Mouse (Mus musculus) hindbrain, embryonic 15.5 days (tissue): ENCODE data around the gene Coro2a. TPM values are rescaled to one million over a fixed set of nuclear protein-coding genes. Genes with fewer than 3 reads are reported as not detected.
A peak's percentile ranks its signal among the peaks of the same experiment; 100 is the strongest.
"Not testable (repeated sequence)": the region's sequence is repeated elsewhere in the genome, so short reads cannot be mapped to it uniquely, and the experiment has no call there.

Experiments
- ATAC-seq: fragments of 200-750 bp; cut with Nextera tagmentation; 2 replicates; pipeline ENCODE4 v1.8.0; 2017; ENCODE audit warnings: low read depth, moderate number of reproducible peaks, moderate TSS enrichment; ENCODE audit not compliant: low FRiP score
- H3K27ac ChIP-seq: fragments of 300-500 bp; sonication (generic); replicated peaks from 2 replicates; pipeline ENCODE4 v1.5.1; 2015; ENCODE audit warnings: mild to moderate bottlenecking, inconsistent platforms
- H3K27me3 ChIP-seq: fragments of 300-500 bp; sonication (generic); 2 replicates; pipeline ENCODE4 v1.6.1; 2015; ENCODE audit warnings: control low read depth, inconsistent platforms
- H3K36me3 ChIP-seq: fragments of 300-500 bp; sonication (generic); 2 replicates; pipeline ENCODE4 v1.6.1; 2015; ENCODE audit warnings: control low read depth, inconsistent platforms
- H3K4me1 ChIP-seq: fragments of 300-500 bp; sonication (generic); replicated peaks from 2 replicates; pipeline ENCODE4 v1.6.1; 2015; ENCODE audit warnings: control low read depth, inconsistent platforms
- H3K4me2 ChIP-seq: fragments of 300-500 bp; sonication (generic); 2 replicates; pipeline ENCODE4 v1.6.1; 2015; ENCODE audit warnings: moderate library complexity, mild to moderate bottlenecking, inconsistent platforms
- H3K4me3 ChIP-seq: fragments of 300-500 bp; sonication (generic); 2 replicates; pipeline ENCODE4 v1.5.1; 2015; ENCODE audit warnings: mild to moderate bottlenecking, inconsistent platforms
- H3K9ac ChIP-seq: fragments of 300-500 bp; sonication (generic); 2 replicates; pipeline ENCODE4 v1.6.1; 2015; ENCODE audit warnings: inconsistent platforms
- H3K9me3 ChIP-seq: fragments of 300-500 bp; sonication (generic); 2 replicates; pipeline ENCODE4 v1.6.1; 2016; ENCODE audit warnings: control low read depth, inconsistent platforms
- WGBS: fragments of 180-500 bp; shearing (Covaris S2); methylation state at CpG from one replicate; pipeline ENCODE4 v1.1.7; 2015; 5-methylcytosine and 5-hydroxymethylcytosine counted together
- polyA plus RNA-seq: library from polyadenylated mRNA; unstranded; fragments of >200 nt; fragmentation: Nextera tagmentation; extraction: Ambion mirVana; gene quantifications from 2 replicates; pipeline ENCODE4 v1.2.1, GENCODE M21; 2015

Gene Coro2a
- polyA plus RNA-seq, 1 experiment from 2014 or later, result 10.5 TPM

DNA sequence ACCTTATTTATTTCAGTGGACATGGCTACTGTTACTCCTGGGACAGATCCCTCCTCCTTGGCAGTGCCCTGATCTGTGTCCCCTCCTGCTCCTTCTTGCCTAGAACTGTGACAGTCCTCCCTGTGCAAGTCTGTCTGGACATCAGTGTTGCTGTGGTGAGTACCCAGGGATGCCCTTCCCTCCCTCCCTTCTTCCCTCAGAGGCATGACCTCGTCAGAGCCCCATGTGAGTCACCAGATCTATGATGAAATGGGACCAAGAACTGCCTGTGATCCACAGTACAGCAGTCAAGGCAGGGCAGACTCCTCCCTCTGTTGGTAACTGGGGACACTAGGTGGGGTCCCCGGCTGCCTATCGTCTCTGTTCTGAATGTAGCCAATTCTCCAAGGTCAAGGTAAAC is 5.6 kb upstream of the Coro2a start:
- 0 out of 2 replicates have a peak, but pooled peaks cover 5% of the 10 kb centered on the region for H3K4me1 ChIP-seq
- H3K27me3 ChIP-seq, result no peaks in the 10 kb centered on the region
- no peak overlapping the region for H3K27ac ChIP-seq
- WGBS, result 83% methylated on average over 3 of the region's 3 CpGs
- H3K9me3 ChIP-seq, result no peaks in the 10 kb centered on the region
- H3K9ac ChIP-seq, result no peak overlapping the region
- H3K36me3 ChIP-seq, result no peaks in the 10 kb centered on the region
- ATAC-seq, result no peak
- no peak overlapping the region for H3K4me3 ChIP-seq
- no peak overlapping the region for H3K4me2 ChIP-seq

- Histone ChIP-seq H3K4me2 (no peak overlapping the region), H3K4me3 (no peak overlapping the region), H3K36me3 (no peaks in the 10 kb centered on the region), H3K4me1 (peaks cover 9% of the 10 kb centered on the region), H3K27ac (no peak overlapping the region), H3K9ac (no peak overlapping the region), H3K9me3 (no peaks in the 10 kb centered on the region), H3K27me3 (no peaks in the 10 kb centered on the region)
- ATAC-seq, result no peak
- WGBS, result 70% methylated on average over 11 of the region's 11 CpGs
Observed at GRCm38 (mm10) chr4:46605451-46605850, 3.4 kb upstream of the Coro2a start.

DNA sequence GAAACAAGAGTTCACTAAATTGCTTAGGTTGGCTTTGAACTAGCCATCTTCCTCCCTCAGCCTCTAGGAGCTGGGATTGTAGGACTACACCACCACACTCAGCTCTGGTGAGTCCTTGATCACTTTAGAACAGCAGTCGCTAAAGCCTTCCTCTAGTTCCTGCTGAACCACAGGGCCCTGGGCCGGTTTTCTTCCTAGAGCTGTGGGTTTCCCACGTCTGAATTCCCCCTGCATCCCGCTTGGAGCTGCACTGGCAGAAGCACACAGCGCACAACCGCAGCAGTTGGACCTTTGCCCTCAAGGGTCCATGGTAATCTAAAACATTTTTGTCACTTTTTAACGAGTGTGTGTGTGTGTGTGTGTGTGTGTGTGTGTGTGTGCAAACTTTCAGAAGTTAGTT is 702 bp upstream of the Coro2a start:
- Histone ChIP-seq H3K27me3 (0 out of 2 replicates have a peak, but pooled peaks cover 6% of the 10 kb centered on the region), H3K4me1 (peaks cover 13% of the 10 kb centered on the region), H3K9me3 (no peaks in the 10 kb centered on the region), H3K4me3 (no peak overlapping the region), H3K9ac (no peak overlapping the region), H3K27ac (no peak overlapping the region), H3K36me3 (no peaks in the 10 kb centered on the region), H3K4me2 (no peak overlapping the region)
- ATAC-seq, result no peak
- WGBS, result 61% methylated on average over 7 of the region's 7 CpGs

- peak overlapping the region; percentile 60 for H3K27ac ChIP-seq
- ATAC-seq, result peak; percentile 55
Observed at GRCm38 (mm10) chr4:46601258-46601843, 651 bp downstream of the Coro2a start.

DNA sequence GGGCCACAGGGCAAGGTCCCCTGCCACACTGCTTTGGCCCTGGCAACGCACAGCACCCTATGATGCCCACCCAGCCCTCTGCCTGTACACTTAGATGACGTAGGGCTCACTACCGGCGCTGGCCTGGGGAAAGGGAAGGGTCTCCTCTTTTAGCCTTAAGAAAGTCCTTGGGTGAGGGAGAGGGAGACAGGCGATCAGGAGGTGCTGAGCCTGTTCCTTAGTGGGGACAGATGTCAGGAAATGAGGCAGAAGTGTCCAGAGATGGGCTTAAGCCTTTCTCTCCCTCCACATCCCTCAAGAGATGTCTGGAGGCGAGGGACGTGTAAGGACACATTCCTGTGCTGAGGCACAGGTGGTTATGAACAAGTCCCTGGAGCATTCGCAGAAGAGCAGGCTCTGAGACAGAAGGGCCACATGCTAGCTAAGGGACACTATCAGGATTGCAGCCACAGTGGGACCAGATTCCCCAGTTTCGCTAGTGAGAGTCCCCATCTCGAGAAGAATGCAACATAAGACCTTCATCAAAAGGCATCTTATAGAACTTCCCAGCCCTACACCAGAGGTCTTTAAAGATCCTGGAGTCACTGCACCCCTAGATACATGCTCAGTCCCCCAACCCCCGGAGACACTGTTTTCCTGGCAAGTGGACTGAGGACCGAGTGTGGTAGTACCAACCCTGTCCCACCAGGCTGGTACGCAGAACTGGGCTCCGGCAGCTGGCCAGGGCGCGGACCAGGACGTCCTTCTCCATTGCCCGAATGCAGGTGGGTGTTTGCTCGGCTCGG is 1.3 kb downstream of the Coro2a start:
- 35% methylated on average over 20 of the region's 20 CpGs for WGBS
- Histone ChIP-seq H3K27ac (no peak overlapping the region), H3K9me3 (no peaks in the 10 kb centered on the region), H3K4me3 (peak overlapping the region; percentile 73), H3K27me3 (0 out of 2 replicates have a peak, but pooled peaks cover 6% of the 10 kb centered on the region), H3K9ac (peak overlapping the region; percentile 73), H3K4me1 (peaks cover 16% of the 10 kb centered on the region), H3K4me2 (peak overlapping the region; percentile 81), H3K36me3 (no peaks in the 10 kb centered on the region)
- peak; percentile 0; the same call in 1 of the 2 replicates for ATAC-seq

More at GRCm38 (mm10) chr4:46601258-46601843, 651 bp downstream of the Coro2a start:
- Histone ChIP-seq H3K4me2 (peak overlapping the region; percentile 81), H3K27me3 (0 out of 2 replicates have a peak, but pooled peaks cover 6% of the 10 kb centered on the region), H3K4me1 (peaks cover 13% of the 10 kb centered on the region), H3K4me3 (peak overlapping the region; percentile 73), H3K36me3 (no peaks in the 10 kb centered on the region), H3K9ac (peak overlapping the region; percentile 73), H3K9me3 (no peaks in the 10 kb centered on the region)
- WGBS, result under 1% methylated on average over 50 of the region's 52 CpGs

- 85% methylated on average over 12 of the region's 12 CpGs for WGBS
Observed at GRCm38 (mm10) chr4:46599609-46600008, 2.4 kb downstream of the Coro2a start.

DNA sequence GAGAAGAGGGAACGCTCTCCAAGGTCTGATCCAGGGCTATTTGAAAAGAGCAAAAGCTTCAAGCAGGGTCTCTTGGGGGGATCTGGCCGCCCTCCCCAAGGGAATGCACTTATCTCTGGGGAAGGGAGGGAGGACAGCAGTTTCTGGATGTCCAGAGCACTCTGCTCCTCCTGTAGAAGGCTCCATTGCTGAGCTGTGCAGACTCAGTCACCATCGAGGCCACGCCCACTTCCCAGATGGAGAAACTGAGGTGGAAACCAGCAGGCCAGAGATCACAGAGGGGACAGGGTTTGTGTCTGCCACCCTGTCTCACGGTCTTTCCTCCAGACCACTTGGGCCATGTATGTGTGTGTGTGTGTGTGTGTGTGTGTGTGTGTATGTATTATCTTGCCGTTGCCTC is 3.0 kb downstream of the Coro2a start:
- H3K27ac ChIP-seq, result no peak overlapping the region
- H3K4me1 ChIP-seq, result peaks cover 16% of the 10 kb centered on the region
- H3K4me2 ChIP-seq, result no peak overlapping the region
- H3K9me3 ChIP-seq, result no peaks in the 10 kb centered on the region
- no peak overlapping the region for H3K9ac ChIP-seq
- H3K27me3 ChIP-seq, result 0 out of 2 replicates have a peak, but pooled peaks cover 6% of the 10 kb centered on the region
- no peak overlapping the region for H3K4me3 ChIP-seq
- H3K36me3 ChIP-seq, result no peaks in the 10 kb centered on the region
- WGBS, result 74% methylated on average over 6 of the region's 6 CpGs
- no peak for ATAC-seq

More at GRCm38 (mm10) chr4:46599609-46600008, 2.4 kb downstream of the Coro2a start:
- ATAC-seq, H3K27me3 ChIP-seq, H3K9me3 ChIP-seq, H3K4me3 ChIP-seq, H3K27ac ChIP-seq, H3K9ac ChIP-seq, H3K36me3 ChIP-seq, H3K4me2 ChIP-seq: not testable (repeated sequence)
- H3K4me1 ChIP-seq, result peaks cover 16% of the 10 kb centered on the region

- Histone ChIP-seq H3K27me3 (0 out of 2 replicates have a peak, but pooled peaks cover 6% of the 10 kb centered on the region), H3K4me3 (no peak overlapping the region), H3K9ac (no peak overlapping the region), H3K27ac (no peak overlapping the region), H3K4me2 (no peak overlapping the region), H3K4me1 (peaks cover 16% of the 10 kb centered on the region), H3K9me3 (no peaks in the 10 kb centered on the region), H3K36me3 (no peaks in the 10 kb centered on the region)
- no peak for ATAC-seq
- WGBS, result 71% methylated on average over 10 of the region's 10 CpGs
Observed at GRCm38 (mm10) chr4:46598111-46598510, 3.9 kb downstream of the Coro2a start.

- Histone ChIP-seq H3K4me2 (no peak overlapping the region), H3K4me3 (no peak overlapping the region), H3K9ac (no peak overlapping the region), H3K4me1 (peaks cover 16% of the 10 kb centered on the region), H3K27me3 (0 out of 2 replicates have a peak, but pooled peaks cover 6% of the 10 kb centered on the region), H3K9me3 (no peaks in the 10 kb centered on the region), H3K36me3 (no peaks in the 10 kb centered on the region), H3K27ac (no peak overlapping the region)
- no peak for ATAC-seq
- WGBS, result 79% methylated on average over 11 of the region's 11 CpGs
Observed at GRCm38 (mm10) chr4:46597286-46597961, 4.6 kb downstream of the Coro2a start.

DNA sequence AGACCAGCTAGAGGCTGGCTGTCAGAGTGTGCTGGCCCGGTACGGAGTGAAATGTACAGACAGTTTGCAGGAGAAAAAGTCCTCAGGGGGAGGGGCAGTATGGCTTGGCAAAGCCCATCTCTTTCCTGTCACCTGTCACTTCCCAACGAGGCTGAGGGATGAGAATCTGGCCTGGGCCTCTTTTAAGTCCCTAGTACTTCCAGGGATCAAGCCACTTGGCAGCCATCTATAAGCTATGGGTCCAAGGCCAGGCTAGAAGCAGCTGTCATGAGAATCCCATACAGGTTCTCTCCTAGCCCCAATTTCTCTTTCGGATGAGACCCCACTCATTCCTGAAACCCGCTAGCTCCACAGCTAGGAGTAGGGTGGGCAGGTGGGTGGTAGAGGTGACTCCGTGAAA is 5.6 kb downstream of the Coro2a start:
- Histone ChIP-seq H3K4me3 (no peak overlapping the region), H3K36me3 (no peaks in the 10 kb centered on the region), H3K27me3 (0 out of 2 replicates have a peak, but pooled peaks cover 6% of the 10 kb centered on the region), H3K4me2 (no peak overlapping the region), H3K27ac (no peak overlapping the region), H3K9me3 (no peaks in the 10 kb centered on the region), H3K9ac (no peak overlapping the region), H3K4me1 (peaks cover 14% of the 10 kb centered on the region)
- no peak for ATAC-seq
- 80% methylated on average over 6 of the region's 6 CpGs for WGBS

DNA sequence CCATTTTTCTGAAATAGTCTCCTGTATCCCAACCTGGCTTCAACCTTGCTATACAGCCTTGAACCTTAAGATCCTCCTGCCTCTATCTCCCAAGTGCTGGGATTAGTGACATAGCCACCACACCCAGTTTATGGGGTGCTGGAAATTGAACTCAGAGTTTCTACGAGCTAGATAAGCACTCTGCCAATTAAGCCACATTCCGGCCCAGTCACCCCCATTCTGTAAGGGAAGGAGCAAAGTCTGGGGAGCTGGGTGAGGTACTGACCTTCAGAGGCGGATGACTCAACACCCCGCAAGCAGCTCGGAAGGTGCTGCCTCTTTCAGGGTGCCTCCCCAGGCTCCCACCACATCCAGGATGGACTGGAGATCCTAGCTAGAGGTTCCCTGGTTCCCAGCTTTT is 7.9 kb downstream of the Coro2a start:
- Histone ChIP-seq H3K4me3 (no peak overlapping the region), H3K4me2 (no peak overlapping the region), H3K27me3 (no peaks in the 10 kb centered on the region), H3K9ac (no peak overlapping the region), H3K9me3 (no peaks in the 10 kb centered on the region), H3K27ac (no peak overlapping the region), H3K4me1 (0 out of 2 replicates have a peak, but pooled peaks cover 3% of the 10 kb centered on the region), H3K36me3 (no peaks in the 10 kb centered on the region)
- no peak for ATAC-seq
- 90% methylated on average over 5 of the region's 5 CpGs for WGBS

GRCm38 (mm10) chr4:46593472-46593871 is 8.5 kb downstream of the Coro2a start:
- H3K27me3 ChIP-seq, result no peaks in the 10 kb centered on the region

More at GRCm38 (mm10) chr4:46593472-46593871, 8.5 kb downstream of the Coro2a start:
- H3K36me3 ChIP-seq, result no peaks in the 10 kb centered on the region
- no peaks in the 10 kb centered on the region for H3K9me3 ChIP-seq
- H3K4me1 ChIP-seq, result 0 out of 2 replicates have a peak, but pooled peaks cover 3% of the 10 kb centered on the region
- no peak overlapping the region for H3K9ac ChIP-seq
- H3K4me3 ChIP-seq, result no peak overlapping the region
- no peak overlapping the region for H3K27ac ChIP-seq
- no peak overlapping the region for H3K4me2 ChIP-seq
- no peak for ATAC-seq
- 40% methylated on average over 6 of the region's 6 CpGs for WGBS
